Mouse (Mus musculus) liver, postnatal 0 days (tissue): ENCODE results near the gene Sap30bp. TPM values are rescaled to one million over a fixed set of nuclear protein-coding genes. Genes with fewer than 3 reads are reported as not detected.

Source experiments
- ATAC-seq: fragments of 200-750 bp; cut with Nextera tagmentation; 2 replicates; pipeline ENCODE4 v1.8.0; 2017; ENCODE audit warnings: mild to moderate bottlenecking, moderate library complexity
- DNase-seq: peaks from one replicate; pipeline ENCODE4 v3.0.0-alpha.2; 2016
- H3K27ac ChIP-seq: fragments of 300-500 bp; sonication (generic); 2 replicates; pipeline ENCODE4 v1.5.1; 2014; ENCODE audit warnings: antibody characterized with exemption, moderate library complexity, mild to moderate bottlenecking, low read depth
- H3K27me3 ChIP-seq: fragments of 300-500 bp; sonication (generic); 2 replicates; pipeline ENCODE4 v1.6.1; 2014; ENCODE audit warnings: low read length, control low read depth, mixed read lengths; ENCODE audit not compliant: insufficient read depth
- H3K36me3 ChIP-seq: fragments of 300-500 bp; sonication (generic); replicated peaks from 2 replicates; pipeline ENCODE4 v1.6.1; 2014; ENCODE audit warnings: mild to moderate bottlenecking, control low read depth, low read length, moderate library complexity, mixed read lengths; ENCODE audit not compliant: insufficient read depth
- H3K4me1 ChIP-seq: fragments of 300-500 bp; sonication (generic); 2 replicates; pipeline ENCODE4 v1.6.1; 2014; ENCODE audit warnings: antibody characterized with exemption, mild to moderate bottlenecking, control low read depth; ENCODE audit not compliant: insufficient read depth
- H3K4me2 ChIP-seq: fragments of 300-500 bp; sonication (generic); 2 replicates; pipeline ENCODE4 v1.6.1; 2014; ENCODE audit warnings: low read depth, mild to moderate bottlenecking, low read length, moderate library complexity, mixed read lengths
- H3K4me3 ChIP-seq: fragments of 300-500 bp; sonication (generic); 2 replicates; pipeline ENCODE4 v1.5.1; 2014; ENCODE audit warnings: low read depth, low read length
- H3K9ac ChIP-seq: fragments of 300-500 bp; sonication (generic); replicated peaks from 2 replicates; pipeline ENCODE4 v1.6.1; 2014; ENCODE audit warnings: mild to moderate bottlenecking, moderate library complexity
- H3K9me3 ChIP-seq: fragments of 300-500 bp; sonication (generic); 2 replicates; pipeline ENCODE4 v1.6.1; 2016; ENCODE audit warnings: mild to moderate bottlenecking, control low read depth, low read length, mixed read lengths
- CTCF ChIP-seq: sonication (generic); IDR thresholded peaks from 2 replicates; pipeline ENCODE4 v1.5.1; 2016; ENCODE audit warnings: antibody characterized with exemption, low read depth
- EP300 ChIP-seq: IDR thresholded peaks from 2 replicates; pipeline ENCODE4 v1.6.1; 2016; ENCODE audit warnings: antibody characterized with exemption, low read depth, mild to moderate bottlenecking
- WGBS: fragments of 180-500 bp; shearing (Covaris S2); extraction: QIAGEN DNeasy Blood & Tissue Kit; methylation state at CpG from one replicate; pipeline ENCODE4 v1.1.7; 2014; ENCODE audit not compliant: insufficient replicate concordance; 5-methylcytosine and 5-hydroxymethylcytosine counted together
- polyA plus RNA-seq: library from polyadenylated mRNA; unstranded; fragments of >200 nt; fragmentation: Nextera tagmentation; extraction: Ambion mirVana; gene quantifications from 2 replicates; pipeline ENCODE4 v1.2.1, GENCODE M21; 2015

Sap30bp gene
- polyA plus RNA-seq, 1 experiment from 2014 or later: 15.4 TPM

GRCm38 (mm10) chr11:115971016-115971415 is 37.9 kb downstream of the Sap30bp start:
- H3K27me3 ChIP-seq: peaks cover 25% of the 10 kb centered on the region
- H3K36me3 ChIP-seq: no peaks in the 10 kb centered on the region; the same call in 1 of the 2 replicates
- H3K4me2 ChIP-seq: no peak overlapping the region
- no peak for TF ChIP-seq CTCF
- no peak for DNase-seq
- H3K4me1 ChIP-seq: peaks cover 14% of the 10 kb centered on the region
- 79% methylated on average over 6 of the region's 6 CpGs for WGBS
- no peak overlapping the region for H3K27ac ChIP-seq
- H3K9ac ChIP-seq: no peak overlapping the region
- H3K9me3 ChIP-seq: no peaks in the 10 kb centered on the region
- ATAC-seq: no peak
- H3K4me3 ChIP-seq: no peak overlapping the region

- Histone ChIP-seq H3K9ac (peak within 1 kb of the TSS; percentile 46; the same call in 1 of the 2 replicates), H3K27ac (no peak within 1 kb of the TSS), H3K4me3 (peak within 1 kb of the TSS; percentile 51), H3K27me3 (peaks cover 31% of the 10 kb centered on the region), H3K36me3 (no peaks in the 10 kb centered on the region), H3K9me3 (no peaks in the 10 kb centered on the region), H3K4me2 (peak within 1 kb of the TSS; percentile 79), H3K4me1 (peaks cover 13% of the 10 kb centered on the region)
- TF ChIP-seq CTCF (peak; percentile 34), EP300 (no peak)
- WGBS: 13% methylated on average over 44 of the region's 58 CpGs
- DNase-seq (peak; percentile 57), ATAC-seq (peak; percentile 73)
Observed at GRCm38 (mm10) chr11:115974309-115975082, 41.4 kb downstream of the Sap30bp start, which contains the start of gene Itgb4. Gene Itgb4, plus strand, starts transcription at chr11:115974709.

- DNase-seq (no peak), ATAC-seq (no peak)
- Histone ChIP-seq H3K4me2 (peak overlapping the region; percentile 79), H3K36me3 (no peaks in the 10 kb centered on the region), H3K27me3 (peaks cover 31% of the 10 kb centered on the region), H3K27ac (no peak overlapping the region), H3K9ac (no peak overlapping the region), H3K4me3 (peak overlapping the region; percentile 51), H3K4me1 (peaks cover 11% of the 10 kb centered on the region), H3K9me3 (no peaks in the 10 kb centered on the region)
- no peak for TF ChIP-seq EP300
- 7% methylated on average over 18 of the region's 18 CpGs for WGBS
Observed at GRCm38 (mm10) chr11:115975083-115975420, 42.0 kb downstream of the Sap30bp start.

DNA sequence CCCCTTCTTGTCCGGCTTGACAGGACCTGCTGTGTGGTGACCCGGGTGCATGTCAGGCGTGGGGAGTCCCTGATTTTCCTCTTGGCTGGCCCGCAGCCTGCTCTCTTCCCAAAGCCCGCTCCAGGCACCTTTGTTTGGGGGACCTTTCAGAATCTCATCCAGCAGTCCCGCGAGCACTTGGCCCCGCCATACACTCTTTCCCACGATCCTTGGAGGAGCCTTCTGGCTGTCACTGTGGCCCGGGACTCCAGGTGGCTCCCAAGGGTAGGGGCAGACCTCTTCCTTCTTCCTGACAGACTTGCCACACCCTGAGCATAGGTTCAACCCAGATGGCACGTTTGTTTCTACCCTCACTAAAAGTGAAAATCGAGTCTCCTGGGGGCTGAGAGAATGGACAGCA is 42.5 kb downstream of the Sap30bp start:
- 41% methylated on average over 12 of the region's 12 CpGs for WGBS
- no peak for TF ChIP-seq CTCF
- no peak for TF ChIP-seq EP300
- DNase-seq (peak; percentile 12), ATAC-seq (no peak)
- Histone ChIP-seq H3K36me3 (no peaks in the 10 kb centered on the region), H3K9ac (no peak overlapping the region), H3K27me3 (peaks cover 31% of the 10 kb centered on the region), H3K9me3 (no peaks in the 10 kb centered on the region), H3K4me3 (no peak overlapping the region), H3K4me1 (peaks cover 9% of the 10 kb centered on the region), H3K27ac (no peak overlapping the region), H3K4me2 (no peak overlapping the region)

- Histone ChIP-seq H3K27ac (no peak overlapping the region), H3K27me3 (no peaks in the 10 kb centered on the region), H3K9ac (no peak overlapping the region), H3K4me2 (no peak overlapping the region), H3K36me3 (no peaks in the 10 kb centered on the region), H3K4me3 (no peak overlapping the region), H3K9me3 (no peaks in the 10 kb centered on the region), H3K4me1 (no peaks in the 10 kb centered on the region)
- WGBS: 87% methylated on average over 15 of the region's 15 CpGs
- TF ChIP-seq EP300: no peak
- no peak for TF ChIP-seq CTCF
- DNase-seq: no peak
- no peak for ATAC-seq
Observed at GRCm38 (mm10) chr11:115982472-115982871, 49.4 kb downstream of the Sap30bp start.

- no peak overlapping the region for H3K4me2 ChIP-seq
- ATAC-seq (no peak), DNase-seq (no peak)
- H3K36me3 ChIP-seq: no peaks in the 10 kb centered on the region
- H3K27me3 ChIP-seq: no peaks in the 10 kb centered on the region
- H3K4me3 ChIP-seq: no peak overlapping the region
- no peak overlapping the region for H3K9ac ChIP-seq
- no peaks in the 10 kb centered on the region for H3K4me1 ChIP-seq
- 77% methylated on average over 8 of the region's 8 CpGs for WGBS
- H3K9me3 ChIP-seq: no peaks in the 10 kb centered on the region
- H3K27ac ChIP-seq: no peak overlapping the region
- TF ChIP-seq CTCF (no peak), EP300 (no peak)
Observed at GRCm38 (mm10) chr11:115983291-115983690, 50.2 kb downstream of the Sap30bp start.
